Mouse (Mus musculus): ENCODE measurements around the gene Gm3646.

Gm3646 gene

GRCm38 (mm10) chr1:39805243-39805979 lies at the start of gene Gm3646:
Gm3646 (minus strand) TSS chr1:39805332.
- DNase-seq, result no peak

GRCm38 (mm10) chr1:39847066-39847465 lies 41.9 kb upstream of the Gm3646 start:
- DNase-seq, result no peak

GRCm38 (mm10) chr1:39846031-39846550 lies 41.0 kb upstream of the Gm3646 start:
- no peak for DNase-seq

- DNase-seq, result no peak
Measured at GRCm38 (mm10) chr1:39843328-39843727, 38.2 kb upstream of the Gm3646 start.

GRCm38 (mm10) chr1:39842218-39843007 lies 37.3 kb upstream of the Gm3646 start:
- DNase-seq, result no peak

GRCm38 (mm10) chr1:39840856-39841255 lies 35.7 kb upstream of the Gm3646 start:
- no peak for DNase-seq

- DNase-seq, result no peak
Measured at GRCm38 (mm10) chr1:39839838-39840237, 34.7 kb upstream of the Gm3646 start.

- DNase-seq, result no peak
Measured at GRCm38 (mm10) chr1:39839217-39839616, 34.1 kb upstream of the Gm3646 start.

GRCm38 (mm10) chr1:39838487-39839169 lies 33.5 kb upstream of the Gm3646 start:
- no peak for DNase-seq

- no peak for DNase-seq
Measured at GRCm38 (mm10) chr1:39831594-39832039, 26.5 kb upstream of the Gm3646 start.

GRCm38 (mm10) chr1:39830786-39831593 lies 25.9 kb upstream of the Gm3646 start:
- DNase-seq, result no peak

- DNase-seq, result no peak
Measured at GRCm38 (mm10) chr1:39824902-39825301, 19.8 kb upstream of the Gm3646 start.

- no peak for DNase-seq
Measured at GRCm38 (mm10) chr1:39824240-39824639, 19.1 kb upstream of the Gm3646 start.

GRCm38 (mm10) chr1:39819596-39819995 lies 14.5 kb upstream of the Gm3646 start:
- no peak for DNase-seq

GRCm38 (mm10) chr1:39815766-39816165 lies 10.6 kb upstream of the Gm3646 start:
- no peak for DNase-seq

- DNase-seq, result no peak
Measured at GRCm38 (mm10) chr1:39813067-39813466, 7.9 kb upstream of the Gm3646 start.

GRCm38 (mm10) chr1:39804789-39805188 lies 343 bp downstream of the Gm3646 start:
- DNase-seq, result no peak

- no peak for DNase-seq
Measured at GRCm38 (mm10) chr1:39802946-39803345, 2.2 kb downstream of the Gm3646 start.

GRCm38 (mm10) chr1:39797496-39797895 lies 7.6 kb downstream of the Gm3646 start:
- no peak for DNase-seq

GRCm38 (mm10) chr1:39796765-39797164 lies 8.4 kb downstream of the Gm3646 start:
- DNase-seq, result no peak

GRCm38 (mm10) chr1:39784632-39785031 lies 20.5 kb downstream of the Gm3646 start:
- no peak for DNase-seq

GRCm38 (mm10) chr1:39781835-39782234 lies 23.3 kb downstream of the Gm3646 start:
- DNase-seq, result no peak

Measured in spleen, adult 18-20 months (tissue).